Mouse (Mus musculus) cerebellum, adult 2 months (tissue): ENCODE measurements around the gene Pkn1.

Source experiments
- CTCF ChIP-seq: fragments of 200-500 bp; IDR thresholded peaks from 2 replicates; pipeline ENCODE4 v1.5.1; 2011; ENCODE audit warnings: low read depth, mild to moderate bottlenecking, control low read depth, low read length, moderate library complexity, borderline replicate concordance; ENCODE audit not compliant: insufficient read depth
- POLR2A ChIP-seq: fragments of 200-500 bp; IDR thresholded peaks from 2 replicates; pipeline ENCODE4 v1.6.1; 2011; ENCODE audit warnings: low read length, control low read depth, borderline replicate concordance; ENCODE audit not compliant: insufficient read depth

DNA sequence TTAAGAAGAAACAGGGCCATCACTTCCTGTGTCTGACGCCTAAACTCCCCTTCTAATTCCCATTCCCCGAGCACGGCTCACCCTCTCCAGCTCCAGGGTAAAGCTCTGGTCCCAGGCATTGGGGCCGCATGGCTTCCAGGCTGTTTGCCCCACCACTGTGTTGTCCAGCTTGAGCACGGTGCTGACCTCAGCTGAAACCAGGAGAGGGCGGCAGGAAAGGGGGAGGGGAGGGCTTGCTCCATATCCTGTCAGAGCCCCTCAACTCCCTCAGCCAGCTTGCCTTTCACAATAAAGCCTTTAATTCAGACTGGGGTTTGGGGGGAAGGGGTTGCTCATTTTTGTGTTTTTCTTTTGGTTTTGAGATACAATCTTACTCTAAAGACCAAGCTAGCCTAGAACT is 17.9 kb downstream of the Pkn1 start:
- TF ChIP-seq CTCF, result no peak
- TF ChIP-seq POLR2A, result no peak
